Mouse (Mus musculus): ENCODE measurements at regions not wholly inside any gene's neighbourhood (a gene's known extent, or its start where the extent isn't known, plus 50 kb on each side); places are given as distances from the start of the nearest gene placed in this dataset.

- no peaks in the 10 kb centered on the region for H3K36me3 ChIP-seq (replicated peaks in 1 of 2; ENCODE audit: control insufficient read depth in 1 of 2, insufficient read depth in 1 of 2, low read length in 1 of 2)
- H3K27me3 ChIP-seq (replicated peaks), result no peaks in the 10 kb centered on the region
- H3K4me2 ChIP-seq (ENCODE audit: insufficient read depth, low read depth, poor library complexity, severe bottlenecking), result no peak overlapping the region
- H3K9ac ChIP-seq (ENCODE audit: insufficient read depth, low read depth), result no peak overlapping the region
- in situ Hi-C loops (cut with MboI; ENCODE audit: low pct_ligation_motif_present, low pct_unique_long_range_greater_than_20kb, low sequenced_read_pairs) (no loop called here), dilution Hi-C loops (cut with MboI; ENCODE audit: extremely low pct_ligation_motif_present, extremely low pct_unique_long_range_greater_than_20kb, low sequenced_read_pairs) (no loop called here)
- no peak overlapping the region for H3K27ac ChIP-seq (ENCODE audit: insufficient read depth, low read depth)
- TF ChIP-seq RCOR1 (conservative IDR thresholded peaks at IDR 0.05; ENCODE audit: low read depth, low read length) (no peak), CHD2 (IDR thresholded peaks at IDR 0.05; ENCODE audit: low read length) (no peak), MYC (IDR thresholded peaks at IDR 0.05; ENCODE audit: low read depth, low read length) (no peak), MAX (IDR thresholded peaks at IDR 0.05; ENCODE audit: low read length) (no peak), CHD1 (IDR thresholded peaks at IDR 0.05; ENCODE audit: low read depth, low read length) (no peak), SIN3A (IDR thresholded peaks at IDR 0.05; ENCODE audit: low read length) (no peak), EP300 (IDR thresholded peaks at IDR 0.05; ENCODE audit: low read length) (no peak), PAX5 (IDR thresholded peaks at IDR 0.05; ENCODE audit: low read length) (no peak)
- no peaks in the 10 kb centered on the region for H3K4me1 ChIP-seq (ENCODE audit: control insufficient read depth in 1 of 2, insufficient read depth in 2 of 2)
- no peaks in the 10 kb centered on the region for H3K79me2 ChIP-seq (replicated peaks; ENCODE audit: control insufficient read depth, extremely low read depth, insufficient read depth, poor library complexity, severe bottlenecking)
- DNase-seq (ENCODE audit: extremely low read depth), result no peak
- peaks cover 16% of the 10 kb centered on the region for H3K9me3 ChIP-seq (replicated peaks; ENCODE audit: low read length)
- no peak overlapping the region for H3K4me3 ChIP-seq (replicated peaks in 1 of 3; ENCODE audit: low read depth in 2 of 3, low read length in 2 of 3, poor library complexity in 1 of 3)
Observed at GRCm38 (mm10) chr5:75738445-75738844, 163.7 kb downstream of the Kit start.

- Histone ChIP-seq H3K36me3 (replicated peaks in 1 of 2; ENCODE audit: control insufficient read depth in 1 of 2, insufficient read depth in 1 of 2, low read length in 1 of 2) (no peaks in the 10 kb centered on the region), H3K27ac (ENCODE audit: insufficient read depth, low read depth) (no peak overlapping the region), H3K9me3 (replicated peaks; ENCODE audit: low read length) (peaks cover 16% of the 10 kb centered on the region), H3K9ac (ENCODE audit: insufficient read depth, low read depth) (no peak overlapping the region), H3K79me2 (replicated peaks; ENCODE audit: control insufficient read depth, extremely low read depth, insufficient read depth, poor library complexity, severe bottlenecking) (no peaks in the 10 kb centered on the region), H3K27me3 (replicated peaks) (no peaks in the 10 kb centered on the region), H3K4me3 (replicated peaks in 1 of 3; ENCODE audit: low read depth in 2 of 3, low read length in 2 of 3, poor library complexity in 1 of 3) (no peak overlapping the region), H3K4me1 (ENCODE audit: control insufficient read depth in 1 of 2, insufficient read depth in 2 of 2) (no peaks in the 10 kb centered on the region), H3K4me2 (ENCODE audit: insufficient read depth, low read depth, poor library complexity, severe bottlenecking) (no peak overlapping the region)
- TF ChIP-seq BHLHE40 (IDR thresholded peaks at IDR 0.05; ENCODE audit: low read depth, low read length) (no peak), CHD2 (IDR thresholded peaks at IDR 0.05; ENCODE audit: low read length) (no peak), TCF12 (IDR thresholded peaks at IDR 0.05; ENCODE audit: low read depth, low read length) (no peak), UBTF (IDR thresholded peaks at IDR 0.05; ENCODE audit: low read depth, low read length) (no peak), ZMIZ1 (IDR thresholded peaks at IDR 0.05; ENCODE audit: low read depth, low read length) (no peak), NRF1 (IDR thresholded peaks at IDR 0.05; ENCODE audit: low read depth, low read length) (no peak), RCOR1 (conservative IDR thresholded peaks at IDR 0.05; ENCODE audit: low read depth, low read length) (no peak), ZNF384 (IDR thresholded peaks at IDR 0.05; ENCODE audit: low read depth, low read length) (no peak), CHD1 (IDR thresholded peaks at IDR 0.05; ENCODE audit: low read depth, low read length) (no peak), KAT2A (IDR thresholded peaks at IDR 0.05; ENCODE audit: insufficient replicate concordance, low read length) (no peak), MAFK (IDR thresholded peaks at IDR 0.05; ENCODE audit: insufficient replicate concordance, low read length) (no peak), NELFE (IDR thresholded peaks at IDR 0.05; ENCODE audit: low read depth, low read length) (no peak), GABPA (IDR thresholded peaks at IDR 0.05; ENCODE audit: insufficient replicate concordance, low read depth, low read length) (no peak), POLR2A (IDR thresholded peaks at IDR 0.05; ENCODE audit: low read depth, low read length) (no peak), ELF1 (IDR thresholded peaks at IDR 0.05; ENCODE audit: low read depth, low read length) (no peak), MEF2A (IDR thresholded peaks at IDR 0.05; ENCODE audit: borderline replicate concordance, low read depth, low read length) (no peak), CTCF (conservative IDR thresholded peaks at IDR 0.05 in 1 of 2, IDR thresholded peaks at IDR 0.05 in 1 of 2; ENCODE audit: low read depth in 2 of 2, low read length in 2 of 2) (no peak)
- no peak for DNase-seq (ENCODE audit: extremely low read depth)
- in situ Hi-C loops (cut with MboI; ENCODE audit: low pct_ligation_motif_present, low pct_unique_long_range_greater_than_20kb, low sequenced_read_pairs), result no loop called here
- dilution Hi-C loops (cut with MboI; ENCODE audit: extremely low pct_ligation_motif_present, extremely low pct_unique_long_range_greater_than_20kb, low sequenced_read_pairs), result no loop called here
Observed at GRCm38 (mm10) chr5:75737752-75738151, 163.0 kb downstream of the Kit start.

Data from CH12.LX (cell line).